Mouse (Mus musculus): ENCODE measurements around the gene Sim2.

DNA sequence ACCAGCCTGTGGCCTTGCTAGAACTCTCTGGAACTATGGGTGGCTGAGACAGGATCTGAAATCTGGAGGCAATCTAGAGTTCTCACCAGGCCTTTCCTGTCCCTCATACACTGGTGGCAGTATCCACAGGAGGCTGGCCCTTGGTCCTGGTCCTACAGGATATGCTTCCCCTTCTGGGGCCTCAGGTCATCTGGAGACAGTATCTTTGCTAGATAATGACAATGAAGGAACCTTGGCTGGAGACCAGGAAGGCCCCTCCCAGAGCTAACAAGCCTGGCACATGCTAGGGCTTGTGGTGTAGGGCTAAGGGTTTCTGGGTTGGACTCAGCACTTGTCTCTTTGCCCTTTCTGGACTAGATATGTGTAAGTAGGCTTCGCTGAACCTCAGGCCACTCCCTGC lies 40.9 kb upstream of the Sim2 start:
- TF ChIP-seq CTCF (IDR thresholded peaks at IDR 0.05) (no peak), EP300 (IDR thresholded peaks at IDR 0.05) (no peak)
